Mouse (Mus musculus): ENCODE results near the gene Hadh. TPM values are rescaled to one million over a fixed set of nuclear protein-coding genes. Genes with fewer than 3 reads are reported as not detected.

The Hadh gene
- polyA plus RNA-seq, 1 experiment from 2014 or later = 123 TPM

- Histone ChIP-seq H3K4me2 (ENCODE audit: low read depth, low read length) (no peak overlapping the region), H3K9ac (ENCODE audit: low read length) (no peak overlapping the region), H3K4me1 (replicated peaks; ENCODE audit: control insufficient read depth, insufficient read depth, low read length) (peaks cover 2% of the 10 kb centered on the region), H3K27ac (ENCODE audit: low read length) (no peak overlapping the region), H3K36me3 (ENCODE audit: control insufficient read depth, insufficient read depth, low read length) (peaks cover 17% of the 10 kb centered on the region), H3K9me3 (ENCODE audit: control insufficient read depth, low read length) (no peaks in the 10 kb centered on the region; the same call in 1 of the 2 replicates), H3K4me3 (ENCODE audit: low read length) (no peak overlapping the region), H3K27me3 (ENCODE audit: control insufficient read depth, insufficient read depth, low read depth, low read length) (no peaks in the 10 kb centered on the region)
- no peak for ATAC-seq (ENCODE audit: low read depth)
- 77% methylated on average over 9 of the region's 9 CpGs for WGBS
These were observed 12.4 kb downstream of the Hadh start for GRCm38 (mm10) chr3:131259392-131259965.

- no peak overlapping the region for H3K4me2 ChIP-seq (ENCODE audit: low read depth, low read length)
- 84% methylated on average over 3 of the region's 3 CpGs for WGBS
- H3K9me3 ChIP-seq (ENCODE audit: control insufficient read depth, low read length) = peaks cover under 1% of the 10 kb centered on the region
- H3K27me3 ChIP-seq (ENCODE audit: control insufficient read depth, insufficient read depth, low read depth, low read length) = no peaks in the 10 kb centered on the region
- peaks cover 17% of the 10 kb centered on the region for H3K36me3 ChIP-seq (ENCODE audit: control insufficient read depth, insufficient read depth, low read length)
- no peak overlapping the region for H3K9ac ChIP-seq (ENCODE audit: low read length)
- no peak overlapping the region for H3K27ac ChIP-seq (ENCODE audit: low read length)
- H3K4me1 ChIP-seq (replicated peaks; ENCODE audit: control insufficient read depth, insufficient read depth, low read length) = no peaks in the 10 kb centered on the region; the same call in 1 of the 2 replicates
- ATAC-seq (ENCODE audit: low read depth) = no peak
- H3K4me3 ChIP-seq (ENCODE audit: low read length) = no peak overlapping the region
These were observed 13.0 kb downstream of the Hadh start for GRCm38 (mm10) chr3:131258921-131259320.

- no peak overlapping the region for H3K4me2 ChIP-seq (ENCODE audit: low read depth, low read length)
- 91% methylated on average over 3 of the region's 3 CpGs for WGBS
- H3K27ac ChIP-seq (ENCODE audit: low read length) = no peak overlapping the region
- no peaks in the 10 kb centered on the region; the same call in 1 of the 2 replicates for H3K4me1 ChIP-seq (replicated peaks; ENCODE audit: control insufficient read depth, insufficient read depth, low read length)
- H3K36me3 ChIP-seq (ENCODE audit: control insufficient read depth, insufficient read depth, low read length) = peaks cover 7% of the 10 kb centered on the region
- no peak overlapping the region for H3K9ac ChIP-seq (ENCODE audit: low read length)
- no peak for ATAC-seq (ENCODE audit: low read depth)
- no peak overlapping the region for H3K4me3 ChIP-seq (ENCODE audit: low read length)
- peaks cover 3% of the 10 kb centered on the region; the same call in 1 of the 2 replicates for H3K9me3 ChIP-seq (ENCODE audit: control insufficient read depth, low read length)
- H3K27me3 ChIP-seq (ENCODE audit: control insufficient read depth, insufficient read depth, low read depth, low read length) = no peaks in the 10 kb centered on the region
These were observed 16.4 kb downstream of the Hadh start for GRCm38 (mm10) chr3:131255399-131255981.

- H3K27ac ChIP-seq (ENCODE audit: low read length) = no peak overlapping the region
- H3K4me2 ChIP-seq (ENCODE audit: low read depth, low read length) = no peak overlapping the region
- 92% methylated on average over 4 of the region's 4 CpGs for WGBS
- H3K9ac ChIP-seq (ENCODE audit: low read length) = no peak overlapping the region
- peaks cover 3% of the 10 kb centered on the region; the same call in 1 of the 2 replicates for H3K9me3 ChIP-seq (ENCODE audit: control insufficient read depth, low read length)
- H3K36me3 ChIP-seq (ENCODE audit: control insufficient read depth, insufficient read depth, low read length) = peaks cover 7% of the 10 kb centered on the region
- ATAC-seq (ENCODE audit: low read depth) = no peak
- no peaks in the 10 kb centered on the region for H3K27me3 ChIP-seq (ENCODE audit: control insufficient read depth, insufficient read depth, low read depth, low read length)
- no peaks in the 10 kb centered on the region; the same call in 1 of the 2 replicates for H3K4me1 ChIP-seq (replicated peaks; ENCODE audit: control insufficient read depth, insufficient read depth, low read length)
- no peak overlapping the region for H3K4me3 ChIP-seq (ENCODE audit: low read length)
These were observed 16.9 kb downstream of the Hadh start for GRCm38 (mm10) chr3:131254991-131255390.

- H3K9me3 ChIP-seq (ENCODE audit: control insufficient read depth, low read length) = peaks cover 3% of the 10 kb centered on the region; the same call in 1 of the 2 replicates
These were observed 20.3 kb downstream of the Hadh start for GRCm38 (mm10) chr3:131251601-131252000.

GRCm38 (mm10) chr3:131250978-131251377 lies 20.9 kb downstream of the Hadh start:
- no peak overlapping the region for H3K4me2 ChIP-seq (ENCODE audit: low read depth, low read length)
- ATAC-seq (ENCODE audit: low read depth) = no peak
- H3K9me3 ChIP-seq (ENCODE audit: control insufficient read depth, low read length) = peaks cover 3% of the 10 kb centered on the region; the same call in 1 of the 2 replicates
- H3K27ac ChIP-seq (ENCODE audit: low read length) = no peak overlapping the region
- H3K9ac ChIP-seq (ENCODE audit: low read length) = no peak overlapping the region
- H3K4me3 ChIP-seq (ENCODE audit: low read length) = no peak overlapping the region
- H3K27me3 ChIP-seq (ENCODE audit: control insufficient read depth, insufficient read depth, low read depth, low read length) = no peaks in the 10 kb centered on the region
- WGBS = 83% methylated on average over 13 of the region's 13 CpGs
- peaks cover 2% of the 10 kb centered on the region; the same call in 1 of the 2 replicates for H3K4me1 ChIP-seq (replicated peaks; ENCODE audit: control insufficient read depth, insufficient read depth, low read length)
- peaks cover 19% of the 10 kb centered on the region for H3K36me3 ChIP-seq (ENCODE audit: control insufficient read depth, insufficient read depth, low read length)

More at GRCm38 (mm10) chr3:131251601-131252000, 20.3 kb downstream of the Hadh start:
- Histone ChIP-seq H3K9ac (ENCODE audit: low read length) (no peak overlapping the region), H3K4me3 (ENCODE audit: low read length) (no peak overlapping the region), H3K36me3 (ENCODE audit: control insufficient read depth, insufficient read depth, low read length) (peaks cover 16% of the 10 kb centered on the region), H3K27ac (ENCODE audit: low read length) (no peak overlapping the region), H3K4me2 (ENCODE audit: low read depth, low read length) (no peak overlapping the region), H3K4me1 (replicated peaks; ENCODE audit: control insufficient read depth, insufficient read depth, low read length) (no peaks in the 10 kb centered on the region), H3K27me3 (ENCODE audit: control insufficient read depth, insufficient read depth, low read depth, low read length) (no peaks in the 10 kb centered on the region)
- WGBS = 73% methylated on average over 7 of the region's 7 CpGs
- ATAC-seq (ENCODE audit: low read depth) = no peak

GRCm38 (mm10) chr3:131250283-131250682 lies 21.6 kb downstream of the Hadh start:
- Histone ChIP-seq H3K9ac (ENCODE audit: low read length) (no peak overlapping the region), H3K27ac (ENCODE audit: low read length) (no peak overlapping the region), H3K36me3 (ENCODE audit: control insufficient read depth, insufficient read depth, low read length) (peaks cover 19% of the 10 kb centered on the region), H3K4me1 (replicated peaks; ENCODE audit: control insufficient read depth, insufficient read depth, low read length) (peaks cover 6% of the 10 kb centered on the region; the same call in 1 of the 2 replicates), H3K27me3 (ENCODE audit: control insufficient read depth, insufficient read depth, low read depth, low read length) (no peaks in the 10 kb centered on the region), H3K9me3 (ENCODE audit: control insufficient read depth, low read length) (peaks cover 3% of the 10 kb centered on the region; the same call in 1 of the 2 replicates), H3K4me3 (ENCODE audit: low read length) (no peak overlapping the region), H3K4me2 (ENCODE audit: low read depth, low read length) (no peak overlapping the region)
- WGBS = 85% methylated on average over 2 of the region's 2 CpGs
- ATAC-seq (ENCODE audit: low read depth) = no peak

GRCm38 (mm10) chr3:131248444-131248843 lies 23.5 kb downstream of the Hadh start:
- no peak for ATAC-seq (ENCODE audit: low read depth)
- H3K4me3 ChIP-seq (ENCODE audit: low read length) = no peak overlapping the region
- no peak overlapping the region for H3K4me2 ChIP-seq (ENCODE audit: low read depth, low read length)
- peaks cover 12% of the 10 kb centered on the region for H3K36me3 ChIP-seq (ENCODE audit: control insufficient read depth, insufficient read depth, low read length)
- no peak overlapping the region for H3K27ac ChIP-seq (ENCODE audit: low read length)
- 66% methylated on average over 10 of the region's 10 CpGs for WGBS
- H3K9me3 ChIP-seq (ENCODE audit: control insufficient read depth, low read length) = no peaks in the 10 kb centered on the region
- peaks cover 6% of the 10 kb centered on the region; the same call in 1 of the 2 replicates for H3K4me1 ChIP-seq (replicated peaks; ENCODE audit: control insufficient read depth, insufficient read depth, low read length)
- H3K9ac ChIP-seq (ENCODE audit: low read length) = no peak overlapping the region
- H3K27me3 ChIP-seq (ENCODE audit: control insufficient read depth, insufficient read depth, low read depth, low read length) = no peaks in the 10 kb centered on the region

GRCm38 (mm10) chr3:131247851-131248250 lies 24.1 kb downstream of the Hadh start:
- Histone ChIP-seq H3K27ac (ENCODE audit: low read length) (no peak overlapping the region), H3K4me3 (ENCODE audit: low read length) (no peak overlapping the region), H3K9ac (ENCODE audit: low read length) (no peak overlapping the region), H3K27me3 (ENCODE audit: control insufficient read depth, insufficient read depth, low read depth, low read length) (no peaks in the 10 kb centered on the region), H3K4me1 (replicated peaks; ENCODE audit: control insufficient read depth, insufficient read depth, low read length) (peaks cover 6% of the 10 kb centered on the region; the same call in 1 of the 2 replicates), H3K4me2 (ENCODE audit: low read depth, low read length) (no peak overlapping the region), H3K9me3 (ENCODE audit: control insufficient read depth, low read length) (no peaks in the 10 kb centered on the region), H3K36me3 (ENCODE audit: control insufficient read depth, insufficient read depth, low read length) (peaks cover 12% of the 10 kb centered on the region)
- ATAC-seq (ENCODE audit: low read depth) = no peak
- WGBS = 79% methylated on average over 5 of the region's 5 CpGs
